Comparison of ENCODE assay signal across 25 mouse cellular contexts in the genomic region with DNA sequence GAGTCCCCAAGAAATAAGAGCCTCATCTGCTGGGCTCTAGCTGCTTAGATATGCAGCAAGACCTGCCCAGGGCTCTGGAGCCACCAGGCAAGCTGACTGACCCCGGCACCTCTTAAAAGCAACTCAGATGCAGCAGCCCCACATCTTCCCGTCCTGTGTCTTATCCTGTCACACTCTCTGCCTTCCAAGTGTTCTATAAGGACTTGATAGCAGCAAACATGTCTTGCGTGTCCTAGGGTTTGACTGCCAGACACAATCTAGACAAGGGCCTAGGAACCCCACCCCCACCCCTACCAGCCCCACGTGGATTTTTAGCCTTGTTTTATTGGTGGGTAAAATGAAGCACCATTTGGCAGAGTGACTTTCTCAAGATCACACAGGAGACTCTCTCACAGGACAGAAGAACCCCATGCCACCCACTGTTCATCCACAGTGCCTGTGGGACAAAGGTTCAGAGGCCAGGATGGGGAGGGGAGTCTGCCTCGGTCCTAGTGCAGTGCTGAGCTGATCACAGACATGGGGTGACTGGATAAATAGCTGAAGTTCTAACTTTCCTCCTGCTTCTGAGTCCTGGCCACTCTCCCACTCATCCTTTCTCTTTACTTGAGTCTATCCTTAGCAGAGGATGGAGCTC. TPM values are rescaled to one million over a fixed set of nuclear protein-coding genes. Genes with fewer than 3 reads are reported as not detected.
DNase-seq lines count a peak whose midpoint lies in the region; ATAC-seq and TF ChIP-seq lines count a peak whose summit lies in the region.
"Had no signal": no experiment of that assay in that cellular context is flagged by ENCODE, and none has a peak within 500 bp of the region (broad histone marks: within the 10 kb centered on the region; RNA-seq: fewer than 3 reads in every experiment).

No protein-coding gene starts in this region.

- DNase-seq in lung, embryonic 14.5 days, result peak; percentile 56
- no peak for DNase-seq in lung, postnatal 4 days
- no peak for DNase-seq in lung, postnatal 0 days (ENCODE audit: low spot score)
- no peak for DNase-seq in lung, adult 2 months
- DNase-seq: adrenal gland, adult 2 months; adrenal gland, postnatal 14 days; cerebellum, adult 11 months; cerebellum, adult 2 months; cerebellum, adult 9-11 months; cerebellum, postnatal 25 days; gastrocnemius, postnatal 10 days; gastrocnemius, postnatal 36 days; heart, adult 2 months; heart, postnatal 4 days had no signal

- H3K9ac ChIP-seq in heart, embryonic 11.5 days (ENCODE audit: low read depth, low read length), result no peak overlapping the region
- no peak overlapping the region for H3K9ac ChIP-seq in heart, embryonic 12.5 days
- H3K9ac ChIP-seq in lung, embryonic 14.5 days, result no peak overlapping the region
- no peak overlapping the region for H3K9ac ChIP-seq in lung, postnatal 0 days (replicated peaks; ENCODE audit: low read depth)
- H3K9ac ChIP-seq: embryonic facial prominence, embryonic 12.5 days; embryonic facial prominence, embryonic 15.5 days; forebrain, embryonic 12.5 days; forebrain, embryonic 15.5 days; hindbrain, embryonic 14.5 days had no signal

- no peak for TF ChIP-seq CTCF in lung, embryonic 14.5 days (IDR thresholded peaks at IDR 0.05; ENCODE audit: low read depth)
- no peak for TF ChIP-seq CTCF in lung, postnatal 0 days (IDR thresholded peaks at IDR 0.05)
- no peak for TF ChIP-seq CTCF in lung, adult 2 months (IDR thresholded peaks at IDR 0.05; ENCODE audit: insufficient read depth, low read length)

- H3K4me1 ChIP-seq in heart, embryonic 11.5 days (ENCODE audit: control insufficient read depth, insufficient read depth, low read length), result peaks cover 18% of the 10 kb centered on the region
- H3K4me1 ChIP-seq in heart, embryonic 12.5 days (replicated peaks), result peaks cover 31% of the 10 kb centered on the region
- H3K4me1 ChIP-seq in lung, embryonic 14.5 days (ENCODE audit: insufficient read depth), result no peaks in the 10 kb centered on the region; the same call in 1 of the 2 replicates
- no peaks in the 10 kb centered on the region for H3K4me1 ChIP-seq in lung, postnatal 0 days (ENCODE audit: insufficient read depth, low read depth, low read length)
- H3K4me1 ChIP-seq in lung, adult 2 months (ENCODE audit: control insufficient read depth, insufficient read depth, low read length), result no peaks in the 10 kb centered on the region

- 43% methylated on average over 5 of the region's 5 CpGs for WGBS in heart, embryonic 11.5 days (ENCODE audit: insufficient replicate concordance)
- 39% methylated on average over 5 of the region's 5 CpGs for WGBS in heart, embryonic 12.5 days
- WGBS in lung, embryonic 14.5 days, result 48% methylated on average over 5 of the region's 5 CpGs
- 50% methylated on average over 5 of the region's 5 CpGs for WGBS in lung, postnatal 0 days
- WGBS in lung, adult 2 months, result 60% methylated on average over 5 of the region's 5 CpGs

- no peak overlapping the region for H3K27ac ChIP-seq in heart, embryonic 11.5 days (ENCODE audit: low read depth, low read length)
- H3K27ac ChIP-seq in heart, embryonic 12.5 days (ENCODE audit: poor library complexity, severe bottlenecking), result no peak overlapping the region
- 0 out of 2 replicates have a peak overlapping the region, but pooled peaks have one; percentile 16 for H3K27ac ChIP-seq in lung, embryonic 14.5 days (ENCODE audit: low read depth)
- no peak overlapping the region for H3K27ac ChIP-seq in lung, postnatal 0 days (ENCODE audit: low read length)
- H3K27ac ChIP-seq: embryonic facial prominence, embryonic 12.5 days; embryonic facial prominence, embryonic 15.5 days; forebrain, embryonic 12.5 days; forebrain, embryonic 15.5 days; heart, adult 2 months; hindbrain, embryonic 14.5 days had no signal

- ATAC-seq in heart, embryonic 11.5 days (replicated peaks; ENCODE audit: insufficient number of reproducible peaks, low FRiP score, low TSS enrichment), result 0 out of 2 replicates have a peak, but pooled peaks have one; percentile 7
- ATAC-seq in heart, embryonic 12.5 days (ENCODE audit: insufficient number of reproducible peaks, low FRiP score), result no peak
- ATAC-seq in lung, embryonic 14.5 days (ENCODE audit: insufficient read depth), result peak; percentile 50; the same call in 1 of the 2 replicates
- peak; percentile 44 for ATAC-seq in lung, postnatal 0 days
- ATAC-seq: CD4-positive, CD25-positive, alpha-beta regulatory T cell, adult 4 months; forebrain, embryonic 15.5 days; hindbrain, postnatal 0 days; inflammation-experienced regulatory T-cells, adult 6 months had no signal

- TF ChIP-seq POLR2A in lung, adult 2 months (IDR thresholded peaks at IDR 0.05; ENCODE audit: borderline replicate concordance, extremely low read depth, low read depth, low read length), result no peak

- H3K4me2 ChIP-seq in heart, embryonic 11.5 days, result no peak overlapping the region
- no peak overlapping the region for H3K4me2 ChIP-seq in heart, embryonic 12.5 days
- H3K4me2 ChIP-seq in lung, embryonic 14.5 days, result no peak overlapping the region
- H3K4me2 ChIP-seq in lung, postnatal 0 days (replicated peaks; ENCODE audit: low read depth, low read length), result no peak overlapping the region
- H3K4me2 ChIP-seq: embryonic facial prominence, embryonic 12.5 days; embryonic facial prominence, embryonic 15.5 days; forebrain, embryonic 12.5 days; forebrain, embryonic 15.5 days; hindbrain, embryonic 14.5 days had no signal

- no peaks in the 10 kb centered on the region for H3K27me3 ChIP-seq in heart, embryonic 11.5 days (ENCODE audit: control insufficient read depth, insufficient read depth, low read length)
- peaks cover 14% of the 10 kb centered on the region for H3K27me3 ChIP-seq in heart, embryonic 12.5 days (replicated peaks)
- H3K27me3 ChIP-seq in lung, embryonic 14.5 days (ENCODE audit: insufficient read depth, low read length), result no peaks in the 10 kb centered on the region
- H3K27me3 ChIP-seq in lung, postnatal 0 days (replicated peaks; ENCODE audit: insufficient read depth, low read length), result no peaks in the 10 kb centered on the region
- H3K27me3 ChIP-seq: embryonic facial prominence, embryonic 12.5 days; embryonic facial prominence, embryonic 15.5 days; forebrain, embryonic 15.5 days had no signal

- TF ChIP-seq EP300 in lung, postnatal 0 days (IDR thresholded peaks at IDR 0.05), result no peak

- H3K9me3 ChIP-seq in heart, embryonic 11.5 days (replicated peaks; ENCODE audit: control insufficient read depth, low read length), result no peaks in the 10 kb centered on the region
- H3K9me3 ChIP-seq in heart, embryonic 12.5 days (replicated peaks), result peaks cover 3% of the 10 kb centered on the region
- no peaks in the 10 kb centered on the region for H3K9me3 ChIP-seq in lung, embryonic 14.5 days (ENCODE audit: low read depth, low read length)
- H3K9me3 ChIP-seq in lung, postnatal 0 days (ENCODE audit: low read length), result no peaks in the 10 kb centered on the region
- H3K9me3 ChIP-seq: embryonic facial prominence, embryonic 12.5 days; embryonic facial prominence, embryonic 15.5 days; forebrain, embryonic 15.5 days had no signal

- no peaks in the 10 kb centered on the region for H3K36me3 ChIP-seq in heart, embryonic 11.5 days (ENCODE audit: control insufficient read depth, insufficient read depth, low read length)
- H3K36me3 ChIP-seq in heart, embryonic 12.5 days, result 0 out of 2 replicates have a peak, but pooled peaks cover 5% of the 10 kb centered on the region
- H3K36me3 ChIP-seq in lung, embryonic 14.5 days (ENCODE audit: insufficient read depth), result no peaks in the 10 kb centered on the region
- H3K36me3 ChIP-seq in lung, postnatal 0 days (ENCODE audit: insufficient read depth, low read length), result no peaks in the 10 kb centered on the region
- H3K36me3 ChIP-seq: embryonic facial prominence, embryonic 12.5 days; embryonic facial prominence, embryonic 15.5 days; forebrain, embryonic 12.5 days; forebrain, embryonic 15.5 days had no signal

- no peak overlapping the region for H3K4me3 ChIP-seq in heart, embryonic 11.5 days (ENCODE audit: low read depth, low read length)
- no peak overlapping the region for H3K4me3 ChIP-seq in heart, embryonic 12.5 days
- no peak overlapping the region for H3K4me3 ChIP-seq in lung, embryonic 14.5 days (ENCODE audit: low read depth, low read length)
- H3K4me3 ChIP-seq in lung, postnatal 0 days (ENCODE audit: low read depth, low read length), result no peak overlapping the region
- H3K4me3 ChIP-seq in lung, adult 2 months (replicated peaks; ENCODE audit: extremely low read depth, low read depth, low read length), result no peak overlapping the region
- H3K4me3 ChIP-seq: embryonic facial prominence, embryonic 12.5 days; embryonic facial prominence, embryonic 15.5 days; forebrain, embryonic 12.5 days; forebrain, embryonic 15.5 days; heart, adult 2 months had no signal

RNA-seq across cellular contexts. Expression of a gene that starts 16.9 kb away (rescaled TPM):
- 6.4 and 9.1 TPM in 2 replicates for polyA plus RNA-seq in heart, embryonic 11.5 days (2014; fragmentation: Nextera tagmentation; extraction: Ambion mirVana)
- 12.0 and 12.2 TPM in 2 replicates for polyA plus RNA-seq in heart, embryonic 12.5 days (2016; fragmentation: Nextera tagmentation; extraction: Ambion mirVana)
- 3.2 and 3.3 TPM in 2 replicates for polyA plus RNA-seq in lung, embryonic 14.5 days (2014; fragmentation: Nextera tagmentation; extraction: Ambion mirVana)
- polyA plus RNA-seq in lung, postnatal 0 days (2015; fragmentation: Nextera tagmentation; extraction: Ambion mirVana), result 0.66 and 0.68 TPM in 2 replicates
- polyA plus RNA-seq in lung, adult 2 months (2012; rRNA removed), result 4.8 and 5.6 TPM in 2 replicates
- polyA plus RNA-seq: C2C12; CD4-positive, CD25-positive, alpha-beta regulatory T cell, adult 4 months; inflammation-experienced regulatory T-cells, adult 6 months had no signal
